ENCODE assay signal across 8 mouse cellular contexts in the genomic region with DNA sequence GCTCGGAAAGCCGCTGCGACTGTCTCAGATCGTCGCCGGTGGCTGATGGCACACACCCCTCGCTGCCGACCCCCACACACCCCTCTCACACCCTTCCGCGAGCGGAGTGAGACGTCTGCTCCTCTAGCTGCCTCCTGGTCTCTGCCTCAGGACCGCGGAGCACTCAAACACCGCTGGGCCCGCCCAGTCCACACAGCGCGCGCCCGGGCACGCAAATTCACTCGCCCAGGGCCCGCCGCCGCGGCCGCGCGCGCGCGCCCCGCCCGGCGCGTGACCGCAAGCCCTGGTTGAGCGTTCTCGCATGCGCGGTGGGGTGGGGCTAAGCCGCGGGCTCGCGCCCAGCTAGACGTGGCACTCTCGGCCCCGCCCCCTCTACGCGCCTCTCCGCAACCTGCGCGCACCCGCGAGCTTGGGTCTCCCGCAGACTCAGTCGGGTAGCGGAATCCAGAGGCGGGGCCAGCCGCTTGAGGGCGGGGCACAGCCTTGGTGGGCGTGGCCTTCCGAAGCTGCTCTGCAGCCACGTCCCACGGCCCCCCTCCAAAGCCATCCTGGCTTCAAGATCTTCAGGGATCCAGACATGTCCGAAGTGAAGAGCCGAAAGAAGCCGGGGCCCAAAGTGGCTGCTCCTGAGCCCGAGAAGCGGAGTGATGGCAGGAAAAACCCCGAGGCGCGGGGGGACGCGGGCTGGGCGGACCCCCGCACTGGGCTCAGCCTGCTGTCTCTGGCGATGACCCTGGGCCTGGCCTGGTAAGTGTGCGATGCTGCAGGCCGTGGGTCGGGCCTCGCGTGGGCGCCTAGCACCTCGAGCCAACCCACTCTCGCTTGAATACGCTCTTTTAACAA. TPM values are rescaled to one million over a fixed set of nuclear protein-coding genes. Genes with fewer than 3 reads are reported as not detected.
DNase-seq lines count a peak whose midpoint lies in the region; ATAC-seq and TF ChIP-seq lines count a peak whose summit lies in the region.

A gene (minus strand): TSS at position 221 of the 843 bp plus-strand sequence.
A gene (plus strand): TSS at position 391 of the 843 bp plus-strand sequence.

- peak within 1 kb of the TSS; percentile 70 for H3K4me3 ChIP-seq in heart, embryonic 12.5 days
- peak within 1 kb of the TSS; percentile 89 for H3K4me3 ChIP-seq in kidney, postnatal 0 days (replicated peaks; ENCODE audit: low read depth, low read length)
- H3K4me3 ChIP-seq in liver, embryonic 11.5 days (ENCODE audit: low read depth, low read length), result peak within 1 kb of the TSS; percentile 96
- H3K4me3 ChIP-seq in stomach, embryonic 14.5 days (ENCODE audit: low read depth, low read length), result peak within 1 kb of the TSS; percentile 95

- TF ChIP-seq CTCF in kidney, postnatal 0 days (IDR thresholded peaks at IDR 0.05; ENCODE audit: low read depth), result 0 out of 2 replicates have a peak, but pooled peaks have one; percentile 8

- H3K27ac ChIP-seq in heart, embryonic 12.5 days (ENCODE audit: poor library complexity, severe bottlenecking), result peak within 1 kb of the TSS; percentile 81
- H3K27ac ChIP-seq in kidney, postnatal 0 days, result peak within 1 kb of the TSS; percentile 87
- H3K27ac ChIP-seq in liver, embryonic 11.5 days (ENCODE audit: low read depth, low read length), result peak within 1 kb of the TSS; percentile 88
- peak within 1 kb of the TSS; percentile 86 for H3K27ac ChIP-seq in stomach, embryonic 14.5 days (ENCODE audit: low read length)

- DNase-seq in CD4-positive helper T cell, adult 2 months (ENCODE audit: low read depth, low spot score), result peak; percentile 99
- peak; percentile 95 for DNase-seq in brain, embryonic 18.5 days (ENCODE audit: low read depth, low spot score)
- peak; percentile 99 for DNase-seq in kidney, postnatal 0 days (ENCODE audit: low spot score)
- peak; percentile 100 for DNase-seq in liver, embryonic 11.5 days (ENCODE audit: low spot score)
- DNase-seq in naive thymus-derived CD4-positive, alpha-beta T cell, adult 2 months (ENCODE audit: low read depth), result peak; percentile 100

- 0 out of 2 replicates have a peak, but pooled peaks cover 2% of the 10 kb centered on the region for H3K4me1 ChIP-seq in heart, embryonic 12.5 days (replicated peaks)
- no peaks in the 10 kb centered on the region for H3K4me1 ChIP-seq in kidney, postnatal 0 days (replicated peaks; ENCODE audit: insufficient read depth, low read length)
- H3K4me1 ChIP-seq in liver, embryonic 11.5 days (replicated peaks; ENCODE audit: control insufficient read depth, insufficient read depth, low read length), result no peaks in the 10 kb centered on the region
- no peaks in the 10 kb centered on the region for H3K4me1 ChIP-seq in stomach, embryonic 14.5 days (ENCODE audit: control insufficient read depth, insufficient read depth, low read length)

- under 1% methylated on average over 87 of the region's 87 CpGs for WGBS in heart, embryonic 12.5 days
- under 1% methylated on average over 87 of the region's 87 CpGs for WGBS in kidney, postnatal 0 days
- WGBS in liver, embryonic 11.5 days, result under 1% methylated on average over 85 of the region's 87 CpGs
- under 1% methylated on average over 84 of the region's 87 CpGs for WGBS in stomach, embryonic 14.5 days

- H3K9me3 ChIP-seq in heart, embryonic 12.5 days (replicated peaks), result no peaks in the 10 kb centered on the region
- H3K9me3 ChIP-seq in kidney, postnatal 0 days (replicated peaks; ENCODE audit: low read length), result no peaks in the 10 kb centered on the region
- no peaks in the 10 kb centered on the region for H3K9me3 ChIP-seq in liver, embryonic 11.5 days (ENCODE audit: control insufficient read depth, low read length)
- no peaks in the 10 kb centered on the region for H3K9me3 ChIP-seq in stomach, embryonic 14.5 days (ENCODE audit: control insufficient read depth, low read depth, low read length)

- H3K27me3 ChIP-seq in heart, embryonic 12.5 days (replicated peaks), result no peaks in the 10 kb centered on the region
- H3K27me3 ChIP-seq in kidney, postnatal 0 days (ENCODE audit: insufficient read depth, low read length), result no peaks in the 10 kb centered on the region
- H3K27me3 ChIP-seq in liver, embryonic 11.5 days (replicated peaks; ENCODE audit: control insufficient read depth, insufficient read depth, low read length), result no peaks in the 10 kb centered on the region
- no peaks in the 10 kb centered on the region for H3K27me3 ChIP-seq in stomach, embryonic 14.5 days (ENCODE audit: control insufficient read depth, insufficient read depth, low read length)

- H3K9ac ChIP-seq in heart, embryonic 12.5 days, result peak within 1 kb of the TSS; percentile 81
- peak within 1 kb of the TSS; percentile 87 for H3K9ac ChIP-seq in kidney, postnatal 0 days (ENCODE audit: low read depth, low read length)
- peak within 1 kb of the TSS; percentile 86 for H3K9ac ChIP-seq in liver, embryonic 11.5 days (ENCODE audit: low read depth, low read length)
- H3K9ac ChIP-seq in stomach, embryonic 14.5 days (replicated peaks; ENCODE audit: low read depth, low read length), result peak within 1 kb of the TSS; percentile 84

- peaks cover 12% of the 10 kb centered on the region for H3K36me3 ChIP-seq in heart, embryonic 12.5 days
- H3K36me3 ChIP-seq in kidney, postnatal 0 days (ENCODE audit: insufficient read depth, low read length), result no peaks in the 10 kb centered on the region
- H3K36me3 ChIP-seq in liver, embryonic 11.5 days (ENCODE audit: control insufficient read depth, insufficient read depth, low read length), result peaks cover 5% of the 10 kb centered on the region; the same call in 1 of the 2 replicates
- H3K36me3 ChIP-seq in stomach, embryonic 14.5 days (ENCODE audit: control insufficient read depth, insufficient read depth, low read length), result peaks cover 6% of the 10 kb centered on the region; the same call in 1 of the 2 replicates

- peak within 1 kb of the TSS; percentile 69 for H3K4me2 ChIP-seq in heart, embryonic 12.5 days
- H3K4me2 ChIP-seq in kidney, postnatal 0 days (ENCODE audit: low read length), result peak within 1 kb of the TSS; percentile 83
- H3K4me2 ChIP-seq in liver, embryonic 11.5 days, result peak within 1 kb of the TSS; percentile 91
- peak within 1 kb of the TSS; percentile 71 for H3K4me2 ChIP-seq in stomach, embryonic 14.5 days (replicated peaks; ENCODE audit: low read depth, low read length)

- ATAC-seq in erythroid progenitor cell, adult 5-6 weeks (replicated peaks; ENCODE audit: low FRiP score, poor library complexity, severe bottlenecking), result peak; percentile 95
- peak; percentile 96 for ATAC-seq in heart, embryonic 12.5 days (ENCODE audit: insufficient number of reproducible peaks, low FRiP score)
- peak; percentile 97 for ATAC-seq in kidney, postnatal 0 days (replicated peaks; ENCODE audit: low FRiP score, low read depth)
- peak; percentile 91 for ATAC-seq in liver, embryonic 11.5 days (replicated peaks; ENCODE audit: low FRiP score)
- peak; percentile 96 for ATAC-seq in stomach, embryonic 14.5 days (ENCODE audit: insufficient number of reproducible peaks, insufficient read depth, low FRiP score, low read depth)

RNA-seq across cellular contexts. Expression of the first gene that starts in this region (rescaled TPM):
- total RNA-seq in erythroid progenitor cell, adult 5-6 weeks (2015; ENCODE audit: low replicate concordance), result 27.7 and 47.6 TPM in 2 replicates
- total RNA-seq in erythroid progenitor cell, adult 5-6 weeks (2017; ENCODE audit: low replicate concordance), result 34.4 and 36.8 TPM in 2 replicates
- 22.0 and 23.1 TPM in 2 replicates for polyA plus RNA-seq in heart, embryonic 12.5 days (2016; fragmentation: Nextera tagmentation; extraction: Ambion mirVana)
- polyA plus RNA-seq in kidney, postnatal 0 days (2015; fragmentation: Nextera tagmentation; extraction: Ambion mirVana), result 14.1 and 16.6 TPM in 2 replicates
- 15.9 and 20.0 TPM in 2 replicates for polyA plus RNA-seq in liver, embryonic 11.5 days (2014; fragmentation: Nextera tagmentation; extraction: Ambion mirVana)
- polyA plus RNA-seq in stomach, embryonic 14.5 days (2014; fragmentation: Nextera tagmentation; extraction: Ambion mirVana), result 24.5 and 27.6 TPM in 2 replicates

RNA-seq across cellular contexts. Expression of the second gene that starts in this region (rescaled TPM):
- 3.4 and 6.1 TPM in 2 replicates for total RNA-seq in erythroid progenitor cell, adult 5-6 weeks (2015; ENCODE audit: low replicate concordance)
- total RNA-seq in erythroid progenitor cell, adult 5-6 weeks (2017; ENCODE audit: low replicate concordance), result 3.0 and 3.3 TPM in 2 replicates
- 46.7 and 49.6 TPM in 2 replicates for polyA plus RNA-seq in heart, embryonic 12.5 days (2016; fragmentation: Nextera tagmentation; extraction: Ambion mirVana)
- polyA plus RNA-seq in kidney, postnatal 0 days (2015; fragmentation: Nextera tagmentation; extraction: Ambion mirVana), result 48.1 and 50.3 TPM in 2 replicates
- 21.4 and 23.5 TPM in 2 replicates for polyA plus RNA-seq in liver, embryonic 11.5 days (2014; fragmentation: Nextera tagmentation; extraction: Ambion mirVana)
- polyA plus RNA-seq in stomach, embryonic 14.5 days (2014; fragmentation: Nextera tagmentation; extraction: Ambion mirVana), result 51.9 and 54.1 TPM in 2 replicates

Comparison
In these comparisons a context has a peak if more than half of its experiments do, and no peak if none do; other contexts are left out.
1. Peak in every context shown above with its lines: DNase-seq, ATAC-seq, H3K4me3 ChIP-seq and H3K27ac ChIP-seq.